Mouse (Mus musculus) megakaryocyte, embryonic 14.5 days (primary cell): ENCODE results near the gene Stpg4. TPM values are rescaled to one million over a fixed set of nuclear protein-coding genes. Genes with fewer than 3 reads are reported as not detected.

ENCODE experiments used
- H3K27me3 ChIP-seq: replicated peaks from 2 replicates; pipeline ENCODE3; 2012; ENCODE audit warnings: inconsistent platforms
- H3K36me3 ChIP-seq: replicated peaks from 2 replicates; pipeline ENCODE3; 2012; ENCODE audit warnings: low read length, inconsistent platforms, mixed read lengths
- H3K4me1 ChIP-seq: 2 replicates; pipeline ENCODE4 v1.6.1; 2012; ENCODE audit warnings: inconsistent platforms
- H3K4me3 ChIP-seq: replicated peaks from 2 replicates; pipeline ENCODE3; 2012; ENCODE audit warnings: moderate library complexity, mild to moderate bottlenecking, inconsistent platforms
- H3K9me3 ChIP-seq: 2 replicates; pipeline ENCODE4 v1.6.1; 2012; ENCODE audit warnings: inconsistent platforms
- FLI1 ChIP-seq: IDR thresholded peaks from 2 replicates; pipeline ENCODE4 v1.6.1; 2012; ENCODE audit warnings: low read length, inconsistent platforms, mixed read lengths
- GATA1 ChIP-seq: IDR thresholded peaks from 3 replicates; pipeline ENCODE4 v1.6.1; 2012; ENCODE audit warnings: mixed read lengths, low read length, inconsistent platforms, borderline replicate concordance
- polyA plus RNA-seq: library from polyadenylated mRNA; stranded (reverse); fragments of >175 nt; gene quantifications from 2 replicates; pipeline ENCODE4 v1.2.3, GENCODE M21; 2012; ENCODE audit warnings: low replicate concordance; ENCODE audit not compliant: insufficient read depth

Gene Stpg4
- polyA plus RNA-seq, 1 experiment = not detected

- TF ChIP-seq FLI1 (no peak), GATA1 (no peak)
- Histone ChIP-seq H3K36me3 (peaks cover 89% of the 10 kb centered on the region), H3K4me3 (no peak overlapping the region), H3K4me1 (peaks cover 64% of the 10 kb centered on the region), H3K27me3 (no peaks in the 10 kb centered on the region), H3K9me3 (no peaks in the 10 kb centered on the region)
Observed at GRCm38 (mm10) chr17:87343060-87343703, 84.4 kb downstream of the Stpg4 start.

Other genes with a start within 250 kb of the Stpg4 start
- 8.0 and 12.5 TPM in 2 replicates for gene Mcfd2, start 161.8 kb downstream of the Stpg4 start, polyA plus RNA-seq
- 8.2 and 14.1 TPM in 2 replicates for gene Ttc7, start 144.9 kb downstream of the Stpg4 start, polyA plus RNA-seq
- gene Calm2, start 19.2 kb upstream of the Stpg4 start, polyA plus RNA-seq = 2.3 and 36.6 TPM in 2 replicates
- not detected in 2 replicates for gene Epcam, start 208.2 kb upstream of the Stpg4 start, polyA plus RNA-seq
- gene Msh2, start 244.6 kb upstream of the Stpg4 start, polyA plus RNA-seq = 3.6 TPM in 1 of 2 replicates, not detected in the other